Mouse (Mus musculus): ENCODE data around the gene Draxin. TPM values are rescaled to one million over a fixed set of nuclear protein-coding genes. Genes with fewer than 3 reads are reported as not detected.
A peak's percentile ranks its signal among the peaks of the same experiment; 100 is the strongest.
"Not testable (repeated sequence)": the region's sequence is repeated elsewhere in the genome, so short reads cannot be mapped to it uniquely, and the experiment has no call there.

Draxin gene
- polyA plus RNA-seq, 1 experiment from 2014 or later, result 0.24 TPM

- Histone ChIP-seq H3K4me1 (replicated peaks) (no peaks in the 10 kb centered on the region), H3K27ac (no peak overlapping the region), H3K4me3 (replicated peaks) (no peak overlapping the region), H3K27me3 (replicated peaks) (peaks cover 2% of the 10 kb centered on the region), H3K9me3 (no peaks in the 10 kb centered on the region), H3K36me3 (no peaks in the 10 kb centered on the region), H3K9ac (no peak overlapping the region), H3K4me2 (replicated peaks) (no peak overlapping the region)
- no peak for ATAC-seq
- 62% methylated on average over 3 of the region's 3 CpGs for WGBS
Observed at GRCm38 (mm10) chr4:148122694-148123066, 7.8 kb downstream of the Draxin start.

GRCm38 (mm10) chr4:148121982-148122693, 8.4 kb downstream of the Draxin start:
- ATAC-seq, result 0 out of 2 replicates have a peak, but pooled peaks have one; percentile 15
- H3K4me1 ChIP-seq (replicated peaks), result no peaks in the 10 kb centered on the region
- H3K27ac ChIP-seq, result no peak overlapping the region
- H3K9me3 ChIP-seq, result no peaks in the 10 kb centered on the region
- H3K27me3 ChIP-seq (replicated peaks), result no peaks in the 10 kb centered on the region
- H3K9ac ChIP-seq, result no peak overlapping the region
- no peaks in the 10 kb centered on the region for H3K36me3 ChIP-seq
- no peak overlapping the region for H3K4me2 ChIP-seq (replicated peaks)
- H3K4me3 ChIP-seq (replicated peaks), result no peak overlapping the region
- 28% methylated on average over 6 of the region's 6 CpGs for WGBS

GRCm38 (mm10) chr4:148121362-148121761, 9.1 kb downstream of the Draxin start:
- ATAC-seq, result no peak
- Histone ChIP-seq H3K9me3 (no peaks in the 10 kb centered on the region), H3K4me1 (replicated peaks) (no peaks in the 10 kb centered on the region), H3K9ac (no peak overlapping the region), H3K4me2 (replicated peaks) (no peak overlapping the region), H3K36me3 (no peaks in the 10 kb centered on the region), H3K27ac (no peak overlapping the region), H3K27me3 (replicated peaks) (no peaks in the 10 kb centered on the region), H3K4me3 (replicated peaks) (no peak overlapping the region)
- WGBS, result 82% methylated on average over 4 of the region's 4 CpGs

- WGBS, result 76% methylated on average over 9 of the region's 9 CpGs
- no peak overlapping the region for H3K9ac ChIP-seq
- ATAC-seq, result no peak
Observed at GRCm38 (mm10) chr4:148120555-148120954, 9.9 kb downstream of the Draxin start.

GRCm38 (mm10) chr4:148119578-148119977, 10.9 kb downstream of the Draxin start:
- not testable (repeated sequence) for H3K4me1 ChIP-seq (replicated peaks); H3K27me3 ChIP-seq (replicated peaks); H3K9me3 ChIP-seq; H3K27ac ChIP-seq; H3K4me2 ChIP-seq (replicated peaks); H3K9ac ChIP-seq; ATAC-seq; H3K4me3 ChIP-seq (replicated peaks); H3K36me3 ChIP-seq
- 81% methylated on average over 9 of the region's 9 CpGs for WGBS

More at GRCm38 (mm10) chr4:148120555-148120954, 9.9 kb downstream of the Draxin start:
- H3K4me3 ChIP-seq (replicated peaks), result no peak overlapping the region
- no peaks in the 10 kb centered on the region for H3K27me3 ChIP-seq (replicated peaks)
- no peak overlapping the region for H3K27ac ChIP-seq
- H3K4me2 ChIP-seq (replicated peaks), result no peak overlapping the region
- H3K36me3 ChIP-seq, result no peaks in the 10 kb centered on the region
- no peaks in the 10 kb centered on the region for H3K9me3 ChIP-seq
- peaks cover 2% of the 10 kb centered on the region for H3K4me1 ChIP-seq (replicated peaks)

- no peaks in the 10 kb centered on the region for H3K9me3 ChIP-seq
- ATAC-seq, result no peak
- H3K27ac ChIP-seq, result no peak overlapping the region
- H3K4me1 ChIP-seq (replicated peaks), result peaks cover 7% of the 10 kb centered on the region
- H3K27me3 ChIP-seq (replicated peaks), result no peaks in the 10 kb centered on the region; the same call in 1 of the 2 replicates
- 73% methylated on average over 4 of the region's 4 CpGs for WGBS
- H3K4me2 ChIP-seq (replicated peaks), result no peak overlapping the region
- no peak overlapping the region for H3K4me3 ChIP-seq (replicated peaks)
- H3K36me3 ChIP-seq, result no peaks in the 10 kb centered on the region
- H3K9ac ChIP-seq, result no peak overlapping the region
Observed at GRCm38 (mm10) chr4:148117392-148117791, 13.1 kb downstream of the Draxin start.

GRCm38 (mm10) chr4:148116657-148117056, 13.8 kb downstream of the Draxin start:
- no peaks in the 10 kb centered on the region for H3K9me3 ChIP-seq
- peaks cover 7% of the 10 kb centered on the region for H3K4me1 ChIP-seq (replicated peaks)
- H3K4me2 ChIP-seq (replicated peaks), result no peak overlapping the region
- ATAC-seq, result no peak
- no peak overlapping the region for H3K27ac ChIP-seq
- no peak overlapping the region for H3K4me3 ChIP-seq (replicated peaks)
- H3K36me3 ChIP-seq, result no peaks in the 10 kb centered on the region
- no peak overlapping the region for H3K9ac ChIP-seq
- 73% methylated on average over 4 of the region's 4 CpGs for WGBS
- no peaks in the 10 kb centered on the region; the same call in 1 of the 2 replicates for H3K27me3 ChIP-seq (replicated peaks)

GRCm38 (mm10) chr4:148115467-148115866, 15.0 kb downstream of the Draxin start:
- Histone ChIP-seq H3K4me2 (replicated peaks) (peak overlapping the region; percentile 41), H3K27me3 (replicated peaks) (no peaks in the 10 kb centered on the region; the same call in 1 of the 2 replicates), H3K9me3 (no peaks in the 10 kb centered on the region), H3K4me3 (replicated peaks) (no peak overlapping the region; the same call in 1 of the 2 replicates), H3K9ac (0 out of 2 replicates have a peak overlapping the region, but pooled peaks have one; percentile 26), H3K4me1 (replicated peaks) (peaks cover 7% of the 10 kb centered on the region), H3K27ac (no peak overlapping the region), H3K36me3 (no peaks in the 10 kb centered on the region)
- ATAC-seq, result peak; percentile 46
- WGBS, result 3% methylated on average over 15 of the region's 15 CpGs

- Histone ChIP-seq H3K9me3 (no peaks in the 10 kb centered on the region), H3K4me2 (replicated peaks) (peak overlapping the region; percentile 41; the same call in 1 of the 2 replicates), H3K4me3 (replicated peaks) (no peak overlapping the region; the same call in 1 of the 2 replicates), H3K9ac (0 out of 2 replicates have a peak overlapping the region, but pooled peaks have one; percentile 26), H3K36me3 (no peaks in the 10 kb centered on the region), H3K4me1 (replicated peaks) (peaks cover 7% of the 10 kb centered on the region), H3K27me3 (replicated peaks) (no peaks in the 10 kb centered on the region; the same call in 1 of the 2 replicates), H3K27ac (no peak overlapping the region)
- 4% methylated on average over 15 of the region's 15 CpGs for WGBS
- peak; percentile 82 for ATAC-seq
Observed at GRCm38 (mm10) chr4:148114758-148115391, 15.6 kb downstream of the Draxin start.

- Histone ChIP-seq H3K27me3 (replicated peaks) (no peaks in the 10 kb centered on the region; the same call in 1 of the 2 replicates), H3K4me2 (replicated peaks) (no peak overlapping the region), H3K36me3 (no peaks in the 10 kb centered on the region), H3K9ac (no peak overlapping the region), H3K27ac (no peak overlapping the region), H3K4me3 (replicated peaks) (no peak overlapping the region), H3K9me3 (no peaks in the 10 kb centered on the region), H3K4me1 (replicated peaks) (peaks cover 9% of the 10 kb centered on the region)
- WGBS, result 68% methylated on average over 12 of the region's 12 CpGs
- peak; percentile 54; the same call in 1 of the 2 replicates for ATAC-seq
Observed at GRCm38 (mm10) chr4:148112519-148112918, 18.0 kb downstream of the Draxin start.

- Histone ChIP-seq H3K4me3 (replicated peaks) (no peak overlapping the region), H3K9ac (no peak overlapping the region), H3K4me2 (replicated peaks) (no peak overlapping the region), H3K27me3 (replicated peaks) (no peaks in the 10 kb centered on the region; the same call in 1 of the 2 replicates), H3K9me3 (no peaks in the 10 kb centered on the region), H3K27ac (no peak overlapping the region), H3K36me3 (no peaks in the 10 kb centered on the region), H3K4me1 (replicated peaks) (0 out of 2 replicates have a peak, but pooled peaks cover 2% of the 10 kb centered on the region)
- 85% methylated on average over 5 of the region's 5 CpGs for WGBS
- ATAC-seq, result no peak
Observed at GRCm38 (mm10) chr4:148109215-148109614, 21.3 kb downstream of the Draxin start.

- ATAC-seq, result no peak
Observed at GRCm38 (mm10) chr4:148108565-148109100, 21.9 kb downstream of the Draxin start.

More at GRCm38 (mm10) chr4:148108565-148109100, 21.9 kb downstream of the Draxin start:
- 57% methylated on average over 7 of the region's 7 CpGs for WGBS
- no peaks in the 10 kb centered on the region for H3K27me3 ChIP-seq (replicated peaks)
- no peak overlapping the region for H3K9ac ChIP-seq
- no peak overlapping the region for H3K4me3 ChIP-seq (replicated peaks)
- H3K4me2 ChIP-seq (replicated peaks), result no peak overlapping the region
- H3K4me1 ChIP-seq (replicated peaks), result 0 out of 2 replicates have a peak, but pooled peaks cover 2% of the 10 kb centered on the region
- no peak overlapping the region for H3K27ac ChIP-seq
- no peaks in the 10 kb centered on the region for H3K36me3 ChIP-seq
- no peaks in the 10 kb centered on the region for H3K9me3 ChIP-seq

All from intestine, embryonic 15.5 days (tissue).